Mouse (Mus musculus): ENCODE measurements around the gene Lgals9.
A peak's percentile ranks its signal among the peaks of the same experiment; 100 is the strongest.
"Not testable (repeated sequence)": the region's sequence is repeated elsewhere in the genome, so short reads cannot be mapped to it uniquely, and the experiment has no call there.

Lgals9 gene

DNA sequence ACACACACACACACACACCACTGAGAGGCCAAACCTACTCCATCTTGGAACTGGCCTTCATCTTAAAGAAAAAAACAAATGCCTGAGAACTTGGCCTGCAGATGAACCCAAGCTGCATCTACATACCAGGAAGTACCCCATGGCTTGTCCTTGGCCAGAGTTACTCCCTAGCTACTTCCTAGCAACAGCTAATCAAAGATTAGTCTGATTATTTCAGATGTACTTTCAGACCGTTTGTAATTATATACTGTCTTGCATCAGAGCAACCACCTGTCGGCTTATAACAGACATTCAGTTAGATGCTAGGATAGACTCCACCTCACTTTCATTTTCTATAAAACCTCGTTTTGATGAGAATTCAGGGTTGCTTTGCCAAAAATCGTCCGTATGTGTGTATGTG, 21.7 kb upstream of the Lgals9 start:
- DNase-seq: no peak

DNA sequence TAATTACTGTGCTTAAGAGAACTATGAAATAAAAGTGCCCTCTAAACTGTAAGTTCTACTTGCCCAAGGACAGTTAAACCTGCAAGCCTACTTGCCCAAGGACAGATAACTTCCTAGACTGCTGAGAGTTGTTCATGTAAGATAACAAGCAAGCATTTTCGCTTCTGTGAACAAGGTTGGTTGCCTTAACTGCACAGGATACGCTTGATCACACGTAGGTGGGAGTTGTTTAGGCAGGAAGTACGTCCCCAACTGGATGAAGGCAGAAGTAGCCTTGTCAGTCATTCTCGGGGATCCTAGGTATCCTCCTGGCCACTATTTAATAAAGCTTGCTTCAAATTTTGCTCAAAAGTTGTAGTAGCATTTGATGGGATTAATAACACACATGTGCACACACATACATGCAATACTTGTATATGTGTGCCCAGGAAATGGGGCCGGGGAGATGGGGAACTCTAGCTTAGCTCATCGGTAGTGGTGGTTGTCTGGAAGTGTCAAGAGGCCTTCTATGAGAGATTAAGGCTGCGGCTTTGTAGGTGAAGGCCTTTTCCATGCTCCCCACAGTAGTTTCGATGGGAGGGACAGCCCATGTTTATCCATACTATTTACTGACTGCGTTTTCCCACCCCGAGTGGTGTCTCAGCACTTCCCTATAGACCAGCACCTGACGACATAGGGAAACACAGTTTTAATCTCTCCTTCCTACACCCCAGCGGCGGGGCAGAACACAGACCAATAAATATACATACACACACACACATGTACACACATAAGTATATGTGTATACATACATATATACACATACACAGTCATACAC, 21.0 kb upstream of the Lgals9 start:
- DNase-seq: no peak

DNA sequence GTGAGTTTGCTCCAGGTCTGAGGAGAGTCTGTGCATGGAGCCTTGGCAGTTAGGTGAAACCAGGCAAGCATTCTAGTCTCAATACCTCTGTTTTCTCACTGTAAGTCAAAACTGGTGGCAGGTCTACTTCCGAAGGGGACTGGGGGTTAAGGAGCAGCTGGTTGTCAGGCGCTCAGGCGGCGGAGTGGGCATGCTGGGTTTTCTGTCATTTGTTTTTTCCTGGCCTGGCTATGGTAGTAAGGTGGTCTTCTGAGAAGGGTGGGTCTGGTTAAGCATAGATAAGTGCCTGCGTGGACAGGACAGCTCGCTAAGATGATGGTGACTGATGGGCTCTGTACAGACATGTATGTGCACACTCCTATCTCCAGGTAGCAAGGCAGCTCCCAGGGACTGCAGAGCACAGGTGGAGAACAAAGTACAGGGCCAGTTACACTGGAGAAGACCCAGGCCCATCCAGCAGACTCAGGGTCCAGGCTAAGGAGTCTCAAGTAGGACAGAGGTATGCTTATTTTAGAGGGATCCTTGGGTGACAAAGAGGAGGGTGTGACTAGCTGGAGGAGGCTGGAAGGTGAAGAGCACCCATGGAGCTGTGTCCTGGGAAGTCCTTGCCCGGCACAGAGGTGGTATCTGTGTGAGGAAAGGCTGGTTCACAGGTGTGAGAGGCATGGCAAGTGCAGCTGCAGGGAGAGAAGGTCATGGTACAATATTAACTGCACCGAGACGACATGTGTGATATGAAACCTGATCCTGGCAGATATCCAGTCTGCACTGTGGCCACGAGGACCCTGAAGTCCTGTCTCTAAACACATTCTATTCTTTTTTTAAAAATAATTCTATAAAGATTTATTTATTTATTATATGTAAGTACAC, 19.3 kb upstream of the Lgals9 start:
- DNase-seq: no peak

DNA sequence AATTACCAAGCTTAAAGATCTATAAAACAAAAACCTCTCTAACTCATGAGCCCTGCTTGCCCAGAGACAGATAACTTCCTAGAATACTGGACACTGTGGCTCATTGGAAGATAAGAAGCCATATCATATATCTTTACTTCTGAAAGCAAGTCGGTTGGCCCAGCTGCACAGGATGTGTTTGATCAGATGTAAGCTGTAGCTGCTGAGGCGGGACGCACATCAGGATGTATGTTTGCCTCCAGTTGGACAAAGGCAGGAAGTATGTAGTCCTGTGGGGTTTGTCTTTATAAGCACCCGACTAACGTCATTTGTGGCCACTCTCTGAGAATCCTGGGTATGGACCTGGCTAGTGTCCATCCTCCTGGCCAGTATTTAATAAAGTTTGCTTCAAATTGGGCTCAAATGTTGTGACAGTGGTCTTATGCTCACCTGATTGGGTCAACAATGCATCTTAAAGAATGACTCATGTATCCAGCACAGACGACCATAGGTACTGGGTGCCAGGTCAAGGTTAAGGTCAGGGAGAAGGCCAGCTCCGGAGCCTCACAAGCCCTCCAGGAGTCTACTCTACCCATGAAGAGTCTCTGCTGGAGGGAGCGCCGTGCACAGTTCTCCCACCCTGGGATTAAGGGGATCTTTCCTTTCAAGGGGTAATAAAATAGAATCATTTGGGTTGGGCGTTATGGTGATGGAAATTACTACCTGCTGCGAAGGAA, 18.5 kb upstream of the Lgals9 start:
- DNase-seq: peak; percentile 13

DNA sequence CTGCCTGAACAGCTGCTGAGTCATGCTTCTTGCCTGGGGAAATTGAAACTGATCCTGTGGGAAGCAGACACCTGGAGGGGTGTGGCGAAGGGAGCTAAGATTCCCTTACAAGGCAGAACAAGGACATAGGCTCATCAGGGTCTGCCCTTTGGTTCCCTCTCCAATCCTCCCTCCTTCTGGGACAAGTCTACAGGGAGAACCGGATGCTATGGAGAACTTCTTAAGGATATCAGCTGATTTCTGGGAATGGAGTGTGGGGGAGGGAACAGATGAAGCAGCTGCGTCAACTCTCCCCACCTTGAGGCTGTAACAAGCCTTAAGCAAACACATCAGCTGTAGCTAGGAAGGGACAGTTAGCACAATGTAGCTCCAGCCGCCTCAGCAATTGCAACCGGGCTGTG, 17.8 kb upstream of the Lgals9 start:
- no peak for DNase-seq

DNA sequence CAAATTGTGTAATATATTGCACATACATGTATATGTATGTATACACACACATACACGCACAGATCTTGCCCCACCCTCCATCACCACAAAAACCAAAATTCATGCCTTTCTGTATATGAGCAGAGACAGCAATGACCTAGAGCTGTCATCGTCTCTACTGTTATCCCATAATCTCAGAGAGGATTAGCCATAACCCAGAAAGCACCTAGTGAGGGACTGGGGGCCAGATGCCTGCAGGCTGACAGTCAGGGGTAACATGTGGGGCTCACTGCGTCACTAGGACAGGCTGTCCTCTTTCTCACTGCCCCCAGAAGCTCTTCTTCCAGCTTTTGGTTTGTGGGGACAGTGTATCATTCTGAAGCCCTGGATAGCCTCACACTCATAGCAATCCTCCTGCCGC, 17.1 kb upstream of the Lgals9 start:
- DNase-seq: no peak

DNA sequence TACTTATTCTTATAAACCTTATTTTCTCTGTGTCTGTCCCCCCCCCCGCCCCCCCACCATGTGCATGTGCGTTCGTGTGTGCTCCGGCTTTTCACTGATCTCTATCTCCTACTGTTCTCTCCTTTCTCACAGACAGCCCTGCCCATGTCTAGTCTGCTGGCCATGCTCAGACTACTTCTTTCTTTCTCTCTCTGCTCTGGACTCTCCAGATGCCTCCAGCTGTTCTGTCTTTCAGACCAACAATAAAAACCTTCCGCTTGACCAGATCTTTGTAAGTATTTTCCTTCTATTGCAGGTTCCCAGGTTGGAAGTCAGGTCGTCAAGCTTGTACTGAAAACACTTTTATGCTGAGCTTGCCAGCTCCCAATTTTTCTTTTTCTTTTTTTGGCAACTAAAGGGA, 14.4 kb upstream of the Lgals9 start:
- DNase-seq: no peak

DNA sequence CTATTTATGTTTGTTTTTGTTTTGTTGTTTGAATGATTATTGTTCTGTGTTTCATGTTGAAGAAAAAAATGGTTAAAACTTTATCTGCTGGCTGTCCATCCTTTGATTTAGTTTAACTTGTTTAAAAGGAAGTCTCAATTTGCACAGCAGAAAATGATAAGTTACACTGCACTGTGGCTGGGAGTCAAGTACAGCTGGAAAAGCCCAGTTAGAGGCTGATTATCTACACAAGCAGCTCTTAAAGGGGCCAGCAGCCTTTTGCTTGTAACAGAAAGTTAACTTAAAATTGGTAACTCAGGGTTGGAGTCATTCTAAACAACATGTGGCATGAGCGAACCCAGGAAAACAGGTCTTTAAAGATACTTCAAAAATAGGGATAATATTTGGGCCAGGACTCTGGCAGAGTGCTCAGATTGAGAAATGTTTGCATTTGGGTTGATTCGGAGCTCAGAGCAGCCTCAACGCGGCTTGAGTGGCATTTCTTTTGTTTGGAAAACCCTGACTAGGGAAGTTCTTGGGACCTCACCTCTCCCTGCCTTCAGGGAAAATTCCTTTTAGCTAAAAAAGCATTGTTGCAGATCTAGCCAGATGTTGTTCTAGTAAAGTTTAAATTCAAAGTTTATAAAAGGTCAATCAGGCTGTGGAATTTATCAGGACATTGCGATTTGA, 6.3 kb upstream of the Lgals9 start:
- DNase-seq: not testable (repeated sequence)

DNA sequence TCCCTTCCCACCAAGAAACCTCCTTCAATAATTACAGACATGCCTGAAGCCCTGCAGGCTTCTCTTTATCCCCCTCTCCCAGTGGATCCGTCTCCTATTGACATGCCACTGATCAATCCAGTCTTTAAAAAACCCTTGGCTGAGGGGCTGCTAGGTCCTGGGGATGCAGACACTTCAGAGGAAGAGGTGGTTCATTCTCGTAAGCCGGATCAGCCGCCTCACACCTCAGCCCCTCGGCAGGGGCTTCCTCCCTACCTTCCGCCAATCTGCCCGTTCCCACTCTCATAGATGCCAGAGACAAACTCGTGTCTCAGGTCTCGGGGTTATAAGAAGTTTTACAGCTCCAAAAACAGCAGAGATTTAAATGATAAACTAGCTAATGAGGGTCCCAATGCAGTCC, 5.3 kb upstream of the Lgals9 start:
- no peak for DNase-seq

DNA sequence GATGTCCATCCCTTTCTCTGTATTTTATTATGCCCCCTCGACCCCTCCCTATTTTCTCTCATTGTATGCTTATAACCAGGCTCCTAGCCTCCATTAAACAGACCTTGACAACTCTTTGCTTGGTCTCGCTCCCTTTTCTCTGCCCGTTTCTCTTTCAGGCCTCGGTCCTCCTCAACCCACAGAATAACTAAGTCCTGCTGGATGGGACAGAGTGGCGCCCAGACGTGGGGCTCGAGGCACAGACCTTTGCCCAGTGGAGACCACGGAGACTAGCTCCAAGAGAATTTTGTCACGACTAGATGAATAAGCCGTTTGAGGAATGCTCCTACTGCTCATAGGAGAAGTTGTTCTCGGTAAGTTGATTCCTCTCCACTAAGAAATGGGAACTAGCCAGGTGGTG, 4.5 kb upstream of the Lgals9 start:
- not testable (repeated sequence) for DNase-seq

DNA sequence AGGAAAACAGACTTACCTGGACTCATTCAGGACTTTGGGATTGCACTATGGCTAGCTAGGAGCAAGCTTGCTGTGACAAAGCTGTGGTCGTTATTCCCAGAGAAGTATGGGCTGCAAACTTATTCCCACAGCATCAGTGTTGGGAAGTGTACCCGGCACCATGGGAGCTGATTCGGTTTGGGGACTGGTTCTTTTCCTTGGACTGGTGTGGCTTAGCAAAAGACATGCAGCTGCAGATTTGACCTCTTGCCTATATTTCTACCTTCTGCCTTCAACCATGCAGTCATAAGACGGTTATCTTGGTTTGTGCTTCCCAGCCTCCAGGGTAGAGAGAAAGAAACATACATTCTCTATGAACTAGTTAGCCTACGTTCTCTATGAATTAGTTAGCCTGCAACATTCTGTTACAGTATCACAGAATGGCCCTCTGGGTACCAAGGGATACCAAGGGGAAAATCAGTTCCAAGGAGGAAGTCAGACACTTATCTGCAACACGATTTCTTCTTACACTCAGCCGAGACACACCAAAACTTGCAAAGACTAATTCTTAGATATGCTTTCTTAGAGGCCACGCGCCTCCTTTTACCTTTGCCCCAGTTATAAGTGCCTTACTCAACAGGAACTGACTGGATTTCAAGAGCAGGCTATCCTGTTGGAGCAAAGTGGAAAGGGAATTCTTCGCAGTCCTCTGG, 1.7 kb upstream of the Lgals9 start:
- no peak for DNase-seq

DNA sequence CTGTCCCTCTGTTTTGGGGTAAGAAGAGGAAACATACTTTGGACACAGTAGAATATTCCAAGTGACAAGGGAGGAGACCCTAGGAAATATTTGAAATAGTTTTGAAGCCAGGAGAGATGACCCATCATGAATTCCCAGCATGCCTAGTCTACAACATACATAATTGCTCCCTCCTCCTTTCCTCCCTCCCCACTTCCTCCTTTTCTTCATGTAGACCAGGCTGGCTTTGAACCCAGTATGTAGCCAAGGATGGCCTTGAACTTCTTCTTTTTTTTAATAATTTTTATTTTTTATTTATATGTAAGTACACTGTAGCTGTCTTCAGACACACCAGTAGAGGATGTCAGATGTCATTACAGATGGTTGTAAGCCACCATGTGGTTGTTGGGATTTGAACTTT, 759 bp upstream of the Lgals9 start:
- DNase-seq: no peak

DNA sequence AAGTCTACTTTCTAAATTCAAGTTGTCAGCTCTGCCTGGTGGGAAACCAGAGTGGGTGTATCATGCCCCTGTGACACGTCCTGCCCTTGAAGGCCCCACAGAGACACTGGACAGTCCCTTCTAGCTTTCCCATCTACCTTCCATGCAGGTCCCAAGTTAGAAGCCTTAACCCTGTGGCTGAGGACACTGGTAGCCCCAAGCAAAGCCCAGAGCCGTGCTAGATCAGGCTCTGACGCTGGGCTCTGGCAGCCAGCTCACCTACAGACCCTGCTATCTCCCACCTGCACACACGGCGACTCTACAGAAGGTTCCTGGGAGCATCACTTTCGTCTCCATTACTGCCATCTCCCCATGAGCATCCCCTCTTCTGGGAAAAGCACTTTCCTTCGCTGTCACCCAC, 1.2 kb downstream of the Lgals9 start:
- no peak for DNase-seq

DNA sequence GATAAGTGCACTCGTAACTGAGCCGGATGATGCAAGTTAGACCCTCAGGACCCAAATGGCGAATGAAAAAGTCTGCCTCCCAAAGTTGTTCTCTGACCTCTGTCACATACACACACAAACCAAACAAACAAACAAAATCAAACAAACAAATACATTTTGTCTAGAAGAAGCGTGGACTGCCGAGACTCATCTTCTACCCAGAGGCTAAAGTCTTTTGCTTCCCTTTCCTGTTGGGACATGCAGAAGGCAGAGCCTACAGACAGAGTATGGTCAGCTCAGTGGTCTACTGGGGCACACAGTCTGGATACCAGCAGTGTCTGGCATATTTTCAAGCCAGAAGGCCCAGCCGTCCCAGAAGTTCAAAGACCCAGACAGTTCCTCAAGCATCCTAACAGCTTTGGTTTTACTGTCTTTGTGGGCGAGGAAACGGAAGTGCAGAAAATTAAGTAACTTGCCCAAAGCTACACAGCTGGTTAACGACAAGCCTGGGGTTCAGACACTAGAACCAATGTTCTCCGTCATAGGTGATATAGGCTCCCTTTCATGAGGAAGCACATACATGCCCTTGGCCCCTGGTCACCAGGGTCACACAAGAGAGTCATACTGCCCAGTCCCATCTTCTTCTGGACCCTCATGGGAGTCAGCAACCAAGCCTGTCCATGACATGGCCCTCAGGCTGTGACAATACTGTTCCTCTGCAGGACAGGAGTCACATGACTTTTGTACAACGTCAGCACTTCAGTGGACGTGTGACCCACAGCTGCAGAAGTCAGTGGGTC, 2.0 kb downstream of the Lgals9 start:
- no peak for DNase-seq

DNA sequence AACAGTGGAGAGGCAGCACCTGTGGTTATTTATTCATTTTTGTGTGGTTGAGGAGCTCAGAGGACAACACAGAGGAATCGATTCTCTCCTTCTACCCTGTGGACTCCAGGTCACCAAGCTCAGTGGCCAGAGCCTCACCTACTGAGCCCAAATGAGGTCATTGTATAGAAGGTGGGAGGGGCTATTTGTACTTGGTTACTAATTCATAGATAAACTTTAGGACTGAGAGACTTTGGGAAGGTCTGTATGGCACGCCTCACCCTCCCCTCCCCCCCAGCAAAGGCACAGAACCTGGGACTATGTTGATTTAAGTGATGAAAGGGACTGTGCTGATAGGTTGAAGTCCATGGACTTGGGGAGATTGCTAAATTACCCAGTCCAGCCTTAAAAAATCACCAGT, 2.7 kb downstream of the Lgals9 start:
- DNase-seq: no peak

DNA sequence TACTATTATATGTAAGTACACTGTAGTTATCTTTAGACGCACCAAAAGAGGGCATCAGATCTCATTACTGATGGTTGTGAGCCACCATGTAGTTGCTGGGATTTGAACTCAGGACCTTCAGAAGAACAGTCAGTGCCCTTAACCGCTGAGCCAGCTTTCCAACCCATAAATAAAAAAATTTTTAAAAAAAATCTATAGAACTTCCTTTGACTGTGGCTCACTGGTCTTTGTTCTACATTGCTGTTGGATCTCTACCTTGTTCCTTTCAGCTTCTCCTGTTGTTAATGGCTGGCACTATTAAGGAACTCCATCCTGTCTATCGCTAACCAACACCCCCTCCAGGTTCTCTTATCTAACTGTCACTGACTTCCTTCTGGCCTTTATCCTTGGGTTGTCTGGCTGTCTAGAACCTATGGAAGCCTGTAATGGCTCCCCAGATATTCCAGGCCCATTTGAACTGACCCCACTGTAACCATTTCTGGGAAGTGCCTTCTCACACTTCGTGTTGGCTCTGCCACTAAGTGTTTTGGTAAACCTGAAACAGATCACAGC, 4.6 kb downstream of the Lgals9 start:
- no peak for DNase-seq

DNA sequence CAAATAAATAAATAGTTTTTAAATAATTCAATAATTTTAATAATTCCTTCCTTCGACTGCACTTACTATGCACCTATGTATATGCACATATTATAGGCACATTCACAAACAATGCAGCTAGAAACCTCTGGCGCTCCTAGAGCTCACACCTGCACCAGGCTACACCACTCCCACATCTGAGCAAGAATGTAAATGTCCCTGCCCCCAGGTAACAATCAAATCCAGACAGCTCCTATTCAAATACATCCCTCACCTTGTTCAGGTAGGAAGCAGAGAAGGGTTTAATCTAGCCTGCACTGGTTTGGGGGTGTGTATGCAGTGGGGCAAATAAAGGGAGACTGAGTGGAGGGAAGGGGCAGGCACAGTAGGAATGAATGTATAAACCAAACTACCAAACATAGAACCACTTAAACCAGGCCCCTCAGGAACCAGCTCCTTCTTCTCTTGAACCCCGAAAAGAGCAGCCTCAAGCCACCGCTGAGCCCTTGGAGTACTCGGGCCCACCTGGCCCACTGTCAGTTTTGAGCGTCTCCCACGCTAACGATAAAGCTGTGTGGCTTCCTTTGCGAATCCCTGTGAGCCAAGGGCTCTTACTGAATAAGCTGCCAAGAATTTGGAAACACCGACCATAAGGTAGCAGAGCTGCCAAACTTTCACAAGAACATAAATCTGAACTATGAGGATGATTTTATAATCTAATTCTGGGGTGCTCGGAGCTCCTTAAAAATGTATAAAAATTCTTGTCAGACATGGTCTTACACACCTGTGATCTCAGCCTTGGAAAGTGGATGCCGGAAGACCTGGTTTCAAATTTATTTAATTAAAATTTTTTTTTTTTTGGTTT, 6.3 kb downstream of the Lgals9 start:
- no peak for DNase-seq

DNA sequence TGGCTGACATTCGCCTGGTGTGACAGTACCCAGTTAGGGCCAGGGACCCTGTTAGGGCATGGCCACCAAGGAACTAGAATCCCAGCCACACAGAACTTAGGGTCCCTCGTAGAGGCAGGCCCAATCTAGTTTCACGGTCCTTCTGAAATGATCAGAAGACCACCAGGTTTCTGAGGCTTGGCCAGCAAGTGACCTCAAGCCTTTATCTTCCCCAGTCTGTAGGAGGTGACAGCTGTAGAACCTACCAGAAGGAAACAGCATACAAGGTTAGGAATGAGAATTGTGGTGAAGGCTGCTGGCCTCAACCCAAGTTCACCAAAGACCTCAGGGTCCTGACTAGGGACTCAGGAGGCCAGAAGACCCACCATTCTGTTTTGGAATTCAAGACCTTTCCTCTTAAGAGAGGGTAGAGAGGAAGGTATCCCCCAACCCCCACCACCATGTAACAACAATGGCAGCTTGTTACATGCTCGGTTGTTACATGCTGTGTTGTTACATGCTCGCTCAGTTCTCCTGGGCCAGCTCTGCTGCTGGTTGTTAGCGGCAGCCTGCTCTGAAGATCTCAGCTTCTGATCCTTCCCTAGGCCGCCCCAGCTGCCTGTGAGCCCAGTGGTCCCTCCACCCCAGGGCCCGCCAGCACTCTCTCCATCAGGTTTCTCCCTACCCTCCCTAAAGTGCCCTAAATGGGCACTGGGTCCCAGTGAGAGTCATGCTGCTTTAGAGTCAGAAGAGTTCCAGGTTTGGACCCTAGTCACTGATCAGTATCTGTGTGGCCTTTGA, 7.8 kb downstream of the Lgals9 start:
- DNase-seq: no peak

DNA sequence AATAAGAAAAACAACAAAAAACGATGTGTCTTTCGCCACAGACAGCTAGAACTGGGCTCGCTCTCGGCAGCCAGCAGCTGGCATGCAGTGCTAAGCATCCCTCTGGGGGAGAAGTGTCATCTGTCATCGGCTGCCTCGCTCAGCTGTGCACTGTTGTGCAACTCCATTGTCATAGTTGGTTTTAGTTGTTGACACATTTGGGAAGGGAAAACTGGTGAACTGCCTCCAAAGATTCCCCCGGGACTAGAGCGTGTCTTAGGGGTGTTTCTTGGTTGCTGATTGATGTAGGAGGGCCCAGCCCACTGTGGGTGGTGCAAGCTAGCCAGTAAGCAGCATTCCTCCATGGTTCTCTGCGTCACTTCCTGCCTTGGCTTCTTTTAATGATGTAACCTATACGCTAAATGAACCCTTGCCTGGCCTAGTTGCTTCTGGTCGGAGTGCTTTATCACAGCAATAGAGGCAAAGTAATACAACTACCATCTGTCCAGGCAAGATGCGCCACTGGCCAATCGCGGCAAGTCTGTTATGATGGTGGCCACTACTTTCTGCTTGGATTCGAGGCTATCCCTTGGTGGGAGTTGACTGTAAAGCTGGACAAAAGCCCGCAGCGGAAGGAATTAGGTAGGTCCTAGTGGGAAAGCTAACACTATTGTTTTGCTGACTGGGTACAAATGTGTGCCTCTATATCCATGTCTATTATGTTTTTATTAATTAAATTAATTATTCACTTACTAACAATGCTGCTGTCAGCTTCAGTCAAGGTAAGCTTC, 11.2 kb downstream of the Lgals9 start:
- DNase-seq: peak; percentile 31

Measured in kidney, adult 9 months (tissue).